Mouse (Mus musculus) bone marrow macrophage, adult 2 months (primary cell): ENCODE data around the gene C2.

Source experiments
- CTCF ChIP-seq: IDR thresholded peaks from 2 replicates; pipeline ENCODE4 v1.5.1; 2012; ENCODE audit warnings: low read depth, mild to moderate bottlenecking, low read length, moderate library complexity
- POLR2A ChIP-seq: IDR thresholded peaks from 2 replicates; pipeline ENCODE4 v1.6.1; 2012; ENCODE audit warnings: mild to moderate bottlenecking, low read depth, low read length, borderline replicate concordance

DNA sequence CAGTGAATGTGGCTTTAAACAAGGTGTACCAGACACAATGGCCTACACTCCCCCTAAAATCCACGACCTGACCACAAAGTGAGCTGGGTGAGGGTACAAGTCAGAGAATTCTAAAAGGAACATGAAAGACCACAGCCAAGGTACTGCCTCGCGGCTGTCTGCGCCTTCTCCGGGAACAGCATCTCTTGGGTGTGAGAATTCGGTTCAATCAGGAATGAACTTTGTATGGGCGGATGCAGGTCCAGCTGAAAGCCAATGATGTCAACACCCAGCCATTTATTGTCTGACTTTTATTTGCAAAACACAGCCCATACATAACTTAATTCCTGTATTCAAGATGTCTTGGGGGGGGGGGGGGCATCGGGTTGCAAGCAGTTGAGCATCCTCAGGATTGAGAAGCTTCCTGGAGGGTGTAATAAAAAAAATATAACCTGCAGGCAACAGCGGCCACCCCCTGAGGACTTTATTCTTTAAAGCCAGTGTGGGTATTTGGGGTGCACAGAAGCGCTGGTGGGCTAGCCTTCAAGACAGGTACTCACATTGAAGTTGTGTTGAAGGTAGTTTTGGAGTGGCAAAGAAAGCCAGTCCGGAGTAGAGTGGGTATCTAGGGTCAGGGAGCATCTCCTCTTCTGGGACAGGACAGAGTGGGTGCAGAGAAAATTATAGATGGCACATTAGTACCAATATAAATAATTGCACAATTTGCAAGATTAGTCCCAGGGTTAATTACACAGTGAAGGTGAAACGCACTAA lies 4.8 kb downstream of the C2 start:
- TF ChIP-seq POLR2A (no peak), CTCF (no peak)
